Mouse (Mus musculus) retina, embryonic 14.5 days (tissue): ENCODE results near the gene Icam5.
"Not testable (repeated sequence)": the region's sequence is repeated elsewhere in the genome, so short reads cannot be mapped to it uniquely, and the experiment has no call there.

ENCODE experiments used
- DNase-seq: peaks from one replicate; pipeline ENCODE4 v3.0.0-alpha.2; 2015; ENCODE audit warnings: low spot score

Gene Icam5

DNA sequence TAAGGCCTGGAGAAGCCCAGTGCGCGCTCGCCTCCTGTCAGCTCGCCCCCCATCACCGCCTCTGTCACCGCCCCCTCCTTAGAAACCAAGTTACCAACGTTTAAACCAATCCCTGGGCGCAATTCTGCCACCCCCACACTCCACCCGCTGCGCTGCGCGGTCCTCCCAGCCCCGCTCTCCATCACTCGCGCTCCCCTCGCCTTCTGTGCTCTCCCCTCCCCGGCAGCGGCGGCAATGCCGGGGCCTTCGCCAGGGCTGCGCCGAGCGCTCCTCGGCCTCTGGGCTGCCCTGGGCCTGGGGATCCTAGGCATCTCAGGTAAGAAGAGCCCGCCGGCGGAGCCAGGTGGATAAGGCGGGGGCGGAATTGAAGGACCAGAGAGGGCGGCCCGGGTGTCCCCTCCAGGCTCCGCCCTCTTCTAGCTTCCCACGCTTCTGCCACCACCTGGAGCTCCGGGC lies at the start of gene Icam5:
Icam5 (plus strand) TSS at position 178 of the 456 bp plus-strand sequence.
- peak; percentile 29 for DNase-seq

DNA sequence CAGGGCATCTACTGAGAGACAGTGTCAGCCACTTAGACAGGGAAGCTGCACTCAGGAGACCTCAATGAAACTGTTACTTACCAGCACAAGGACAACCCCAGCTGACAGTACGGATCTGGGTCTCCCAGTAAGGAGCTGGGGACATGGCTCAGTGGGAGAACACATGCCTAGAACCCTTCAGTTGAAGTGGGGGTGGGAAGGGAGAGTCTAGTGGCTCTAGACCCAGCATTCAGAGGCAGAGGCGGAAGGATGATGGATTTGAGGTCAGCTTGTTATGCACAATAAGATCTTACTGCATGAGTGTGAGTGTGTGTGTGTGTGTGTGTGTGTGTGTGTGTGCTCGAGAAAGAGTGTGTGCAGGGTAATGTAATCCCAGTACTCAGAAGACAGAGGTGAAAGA lies 49.7 kb upstream of the Icam5 start:
- no peak for DNase-seq

DNA sequence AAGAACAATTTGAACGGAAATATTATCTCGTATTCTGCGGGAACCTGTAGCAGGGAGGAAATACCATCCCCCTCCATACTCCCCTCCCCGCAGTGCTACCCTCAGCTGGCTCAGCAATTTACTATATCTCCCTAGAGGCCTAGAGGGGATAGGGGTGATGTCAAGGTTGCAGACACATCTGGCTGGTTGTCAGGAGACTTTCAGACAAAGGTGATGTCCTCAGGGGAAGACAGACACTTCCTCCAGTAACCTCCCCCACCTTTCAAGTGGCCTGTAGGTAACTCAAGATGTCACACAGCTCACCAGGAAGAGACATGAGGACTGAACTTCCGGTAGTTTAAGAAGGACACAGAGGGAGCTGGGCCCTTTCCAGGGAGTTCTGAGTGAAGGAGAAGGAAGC lies 48.7 kb upstream of the Icam5 start:
- no peak for DNase-seq

DNA sequence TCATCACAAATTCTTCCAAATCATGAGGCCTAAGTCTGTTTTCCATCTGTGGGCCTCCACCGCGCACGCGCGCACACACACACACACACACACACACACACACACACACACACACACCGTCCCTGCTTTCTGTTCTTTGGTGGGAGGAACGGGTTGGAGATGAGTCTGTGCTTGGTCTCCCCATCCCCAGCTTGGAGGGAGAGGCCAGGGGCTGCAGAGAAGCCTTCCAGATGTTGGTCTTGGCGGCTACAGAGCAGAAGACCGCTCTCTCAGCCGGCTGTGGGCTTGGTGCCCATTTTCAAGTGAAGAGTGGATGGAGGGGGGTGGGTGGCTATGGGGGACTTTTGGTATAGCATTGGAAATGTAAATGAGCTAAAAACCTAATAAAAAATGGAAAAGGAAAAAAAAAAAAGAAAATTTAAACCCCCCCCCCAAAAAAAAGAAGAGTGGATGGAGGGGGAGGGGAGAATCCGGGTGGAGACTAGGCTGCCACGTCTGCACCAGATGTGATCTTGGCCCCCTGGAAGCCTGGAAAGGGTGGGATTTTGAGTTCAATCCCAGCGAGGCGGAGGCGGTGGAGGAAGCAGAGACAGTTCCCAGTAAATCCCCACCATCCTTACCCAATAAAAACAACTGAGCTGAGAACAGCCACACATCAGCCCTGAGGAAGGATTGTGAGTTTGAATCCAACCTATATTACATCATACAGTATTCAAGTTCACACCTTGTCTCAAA lies 44.8 kb upstream of the Icam5 start:
- no peak for DNase-seq

DNA sequence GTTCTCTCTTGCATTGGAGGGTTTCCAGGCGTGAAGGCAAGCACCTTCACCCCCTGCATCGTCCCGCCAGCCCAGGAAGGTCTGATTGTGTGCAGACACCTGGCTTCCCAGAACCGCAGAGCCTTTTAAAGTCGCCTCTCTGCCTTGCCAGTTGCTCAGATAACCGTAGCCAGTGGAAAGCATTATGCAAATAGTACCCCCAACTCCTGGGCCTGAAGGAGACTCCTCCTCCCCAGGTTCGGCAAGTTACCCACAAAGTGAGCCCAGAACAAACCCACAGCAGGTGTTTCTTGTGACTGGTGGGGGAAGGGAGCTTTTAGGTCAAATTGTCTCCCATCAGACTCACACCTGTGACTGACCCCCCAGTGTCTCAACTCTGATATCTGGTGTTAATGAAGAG lies 43.9 kb upstream of the Icam5 start:
- DNase-seq = no peak

DNA sequence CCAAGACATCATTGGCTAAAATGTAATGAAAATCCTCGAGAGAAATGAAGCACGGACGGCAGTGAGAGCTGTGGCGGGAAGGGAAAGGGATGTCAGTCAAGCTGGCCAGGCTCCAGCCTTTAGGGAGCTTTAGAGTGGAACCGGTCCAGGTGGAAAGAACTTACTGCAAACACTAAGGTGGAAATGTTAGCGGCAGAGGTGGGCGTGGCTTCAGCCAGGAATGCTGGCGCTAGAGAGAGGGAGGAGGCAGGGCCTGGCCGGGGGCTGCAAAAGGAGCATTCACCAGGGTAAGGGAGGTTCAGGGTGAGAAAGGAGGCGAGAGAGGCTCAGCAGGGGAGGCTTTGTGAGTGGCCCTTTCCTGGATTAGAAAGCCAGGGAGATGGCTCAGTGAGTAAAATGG lies 41.0 kb upstream of the Icam5 start:
- DNase-seq = peak; percentile 36

DNA sequence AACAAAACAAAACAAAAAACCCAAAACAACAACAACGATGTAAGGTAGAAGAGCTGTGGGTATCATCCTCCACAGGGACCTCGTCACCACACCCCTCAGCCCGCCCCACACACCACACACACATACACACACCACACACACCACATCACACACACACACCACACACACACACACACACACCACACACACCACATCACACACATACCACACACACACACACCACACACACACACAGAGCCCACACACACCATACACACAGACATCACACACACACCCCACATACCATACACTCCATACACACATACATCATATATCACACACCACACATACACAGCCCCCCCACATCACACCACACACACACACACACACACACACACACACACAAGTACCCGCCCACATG lies 40.3 kb upstream of the Icam5 start:
- DNase-seq = no peak

DNA sequence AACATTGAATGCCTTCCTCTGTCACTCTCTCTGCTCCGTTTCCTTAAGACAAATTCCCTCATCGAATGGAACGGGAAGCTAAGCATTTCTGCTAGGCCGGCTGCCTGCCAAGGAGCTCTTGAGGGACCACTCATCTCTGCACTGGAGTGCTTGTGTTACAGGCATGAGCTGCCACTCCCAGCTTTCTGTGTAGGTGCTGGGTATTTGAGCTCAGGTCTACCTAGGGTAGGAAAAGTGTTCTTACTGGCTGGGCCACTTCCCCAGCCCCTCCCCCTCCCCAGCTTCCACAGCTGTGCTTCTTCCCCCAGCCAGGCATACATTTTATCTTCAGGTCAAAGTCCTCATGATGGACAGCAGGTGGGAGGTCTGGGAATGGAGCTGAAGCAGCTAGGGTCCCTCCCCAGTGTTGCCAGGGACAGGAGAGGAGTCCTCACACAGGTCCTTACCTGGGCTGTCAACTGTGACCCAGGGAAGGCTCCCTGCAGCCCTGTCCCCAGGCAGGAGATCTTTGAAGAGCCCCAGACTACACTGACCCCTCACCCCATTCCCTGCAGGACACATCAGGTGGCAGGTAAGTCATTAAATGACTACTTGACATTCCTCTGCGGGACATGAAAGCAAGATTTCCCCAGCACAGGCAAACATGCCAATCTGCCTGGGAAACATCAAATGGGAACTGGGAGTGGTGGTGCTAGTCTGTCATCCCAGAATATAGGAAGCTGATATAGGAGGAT lies 38.5 kb upstream of the Icam5 start:
- no peak for DNase-seq

DNA sequence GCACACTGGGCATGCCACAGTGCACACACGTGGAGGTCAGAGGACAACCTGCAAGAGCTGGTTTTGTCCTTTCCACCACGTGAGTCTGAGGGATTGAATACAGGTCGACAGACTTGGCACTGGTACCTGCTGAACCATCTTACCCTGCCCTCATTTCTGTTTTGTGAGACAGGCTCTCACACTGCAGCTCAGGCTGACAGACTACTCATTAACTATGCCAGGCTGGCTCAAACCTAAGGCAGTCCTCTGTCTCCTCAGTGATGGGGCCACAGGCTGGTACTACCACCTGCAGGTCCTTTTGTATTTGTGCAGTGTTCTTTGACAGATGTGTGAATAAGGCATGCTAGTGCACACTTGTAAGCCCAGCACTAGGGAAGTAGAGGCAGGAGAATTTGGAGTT lies 36.8 kb upstream of the Icam5 start:
- DNase-seq = no peak

DNA sequence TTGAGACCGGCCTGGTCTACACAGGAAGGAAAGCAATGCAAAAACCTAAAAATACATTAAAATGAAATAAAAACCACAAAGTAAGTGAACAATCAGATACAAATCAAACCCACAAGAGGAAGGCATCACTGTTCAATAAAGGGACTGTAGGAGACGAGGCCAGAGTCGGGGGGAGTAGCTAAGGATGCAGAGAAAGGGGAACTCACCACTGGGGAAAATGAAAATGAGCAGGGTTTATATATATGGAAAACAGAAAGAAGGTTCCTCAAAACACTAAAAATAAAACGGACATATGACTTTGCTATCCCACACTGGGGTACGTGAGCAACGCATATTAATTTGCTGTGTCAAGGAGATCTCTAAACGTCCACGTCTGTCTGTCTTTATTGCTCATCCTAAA lies 34.8 kb upstream of the Icam5 start:
- DNase-seq = no peak

DNA sequence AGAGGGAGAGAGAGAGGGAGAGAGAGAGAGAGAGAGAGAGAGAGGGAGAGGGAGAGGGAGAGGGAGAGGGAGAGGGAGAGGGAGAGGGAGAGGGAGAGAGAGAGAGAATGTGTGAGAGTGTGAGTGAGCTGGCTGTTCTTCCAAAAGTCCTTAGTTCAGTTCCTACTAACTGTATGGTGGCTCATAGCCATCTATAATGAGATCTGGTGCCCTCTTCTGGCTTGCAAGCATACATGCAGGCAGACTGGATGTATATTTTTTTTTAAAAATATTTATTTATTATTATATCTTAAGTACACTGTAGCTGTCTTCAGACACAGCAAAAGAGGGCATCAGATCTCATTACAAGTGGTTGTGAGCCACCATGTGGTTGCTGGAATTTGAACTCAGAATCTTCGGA lies 33.5 kb upstream of the Icam5 start:
- DNase-seq = peak; percentile 50

DNA sequence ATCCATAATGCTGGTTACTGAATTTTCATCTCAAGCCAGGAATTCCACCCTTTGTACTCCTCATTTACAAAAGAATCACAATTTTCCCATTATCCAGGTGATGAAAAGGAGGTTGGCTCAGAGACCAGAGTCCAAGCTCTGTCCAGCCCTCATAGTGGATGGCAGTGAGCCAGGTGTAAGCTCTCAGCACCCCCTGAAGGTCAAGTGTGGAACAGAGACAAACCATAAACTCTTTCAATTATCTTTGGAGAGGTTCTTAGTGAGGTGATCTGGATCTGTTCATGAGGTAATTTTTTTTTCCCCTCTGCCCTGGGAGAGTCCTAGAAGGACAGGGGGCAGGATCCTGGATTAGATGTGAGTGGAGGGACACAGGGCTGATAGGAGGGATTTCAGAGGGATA lies 31.1 kb upstream of the Icam5 start:
- DNase-seq = peak; percentile 37

DNA sequence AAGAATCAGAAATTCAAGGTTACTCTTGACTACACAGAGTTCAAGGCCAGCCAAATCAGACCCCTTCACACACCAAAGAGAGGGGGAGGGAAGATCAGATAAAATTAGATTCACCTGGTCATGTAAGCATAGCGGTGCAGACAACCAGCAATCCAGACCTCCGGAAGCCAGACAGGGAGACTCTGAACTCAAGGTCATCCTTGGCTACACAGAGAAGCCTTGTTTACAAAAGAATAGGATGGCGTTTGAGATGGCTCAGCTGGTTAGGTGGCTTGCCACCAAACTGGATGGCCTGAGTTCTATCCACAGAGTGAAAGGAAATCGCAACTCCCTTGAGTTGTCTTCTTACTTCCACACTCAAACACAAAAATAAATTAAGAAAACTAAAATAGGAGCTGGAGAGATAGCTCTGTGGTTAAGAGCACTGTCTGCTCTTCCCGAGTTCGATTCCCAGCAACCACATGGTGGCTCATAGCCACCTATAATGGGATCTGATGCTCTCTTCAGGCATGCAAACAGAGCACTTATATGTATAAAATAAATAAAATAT lies 30.1 kb upstream of the Icam5 start:
- DNase-seq = no peak

DNA sequence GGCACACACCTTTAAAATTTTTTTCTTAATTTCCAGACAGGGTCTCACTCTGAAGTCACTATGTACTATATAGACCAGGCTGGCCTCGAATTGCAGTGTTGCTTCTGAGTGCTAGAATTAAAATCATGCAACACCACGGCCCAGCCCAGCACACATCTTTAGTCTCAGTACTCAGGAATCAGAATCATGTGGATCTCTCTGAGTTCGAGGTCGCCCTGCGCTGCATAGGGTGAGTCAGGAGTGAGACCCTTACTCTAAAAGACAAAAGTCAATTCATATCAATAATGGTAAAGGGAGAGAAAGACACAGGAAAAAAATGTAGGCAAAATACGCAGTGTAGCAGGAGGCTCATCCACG lies 29.6 kb upstream of the Icam5 start:
- DNase-seq = no peak

DNA sequence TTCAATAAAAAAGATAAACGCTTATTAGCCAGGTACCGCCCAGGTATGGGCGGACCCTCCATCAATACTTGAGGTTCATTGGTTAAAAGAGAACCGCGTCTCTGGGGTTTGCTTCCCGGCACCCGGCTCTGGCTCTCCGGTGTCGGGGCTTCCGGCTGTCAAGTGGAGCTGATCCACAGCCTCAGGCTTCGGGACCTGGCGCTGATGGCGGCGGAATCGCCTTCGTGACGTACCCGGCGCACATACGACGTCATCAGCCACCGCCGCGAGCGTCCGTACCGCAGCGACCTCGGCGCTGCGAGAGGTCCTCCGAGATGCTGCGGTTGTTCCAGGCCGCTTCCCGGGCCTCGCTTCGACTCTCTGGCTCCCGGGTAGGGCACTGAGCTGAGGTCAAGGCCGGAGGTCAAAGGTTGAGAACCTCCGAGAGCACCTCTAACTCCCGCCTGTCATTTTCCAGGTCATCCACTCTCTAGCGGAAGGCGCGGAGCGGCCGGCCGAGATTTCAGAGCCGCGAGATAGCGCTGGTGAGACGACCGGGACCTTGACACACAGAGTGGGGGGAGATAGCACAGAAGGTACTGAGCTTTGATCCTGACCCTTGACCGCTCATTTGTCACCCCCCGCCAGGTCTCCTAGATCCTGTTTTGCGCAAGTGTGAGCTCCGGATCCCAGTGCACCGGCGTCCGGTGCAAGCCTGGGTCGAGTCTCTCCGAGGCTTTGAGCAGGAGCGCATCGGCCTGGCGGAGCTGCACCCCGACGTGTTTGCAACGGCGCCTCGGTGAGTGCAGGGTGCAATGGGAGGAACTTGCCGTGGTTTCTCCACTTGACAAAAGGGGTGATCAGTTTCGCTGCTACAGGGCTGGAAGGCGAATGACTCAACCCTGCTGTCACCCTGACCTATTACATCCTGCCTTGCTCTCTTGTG lies 29.0 kb upstream of the Icam5 start, which contains the start of gene Mrpl4:
Mrpl4 (plus strand) TSS at position 112 of the 925 bp plus-strand sequence.
- peak; percentile 87 for DNase-seq

DNA sequence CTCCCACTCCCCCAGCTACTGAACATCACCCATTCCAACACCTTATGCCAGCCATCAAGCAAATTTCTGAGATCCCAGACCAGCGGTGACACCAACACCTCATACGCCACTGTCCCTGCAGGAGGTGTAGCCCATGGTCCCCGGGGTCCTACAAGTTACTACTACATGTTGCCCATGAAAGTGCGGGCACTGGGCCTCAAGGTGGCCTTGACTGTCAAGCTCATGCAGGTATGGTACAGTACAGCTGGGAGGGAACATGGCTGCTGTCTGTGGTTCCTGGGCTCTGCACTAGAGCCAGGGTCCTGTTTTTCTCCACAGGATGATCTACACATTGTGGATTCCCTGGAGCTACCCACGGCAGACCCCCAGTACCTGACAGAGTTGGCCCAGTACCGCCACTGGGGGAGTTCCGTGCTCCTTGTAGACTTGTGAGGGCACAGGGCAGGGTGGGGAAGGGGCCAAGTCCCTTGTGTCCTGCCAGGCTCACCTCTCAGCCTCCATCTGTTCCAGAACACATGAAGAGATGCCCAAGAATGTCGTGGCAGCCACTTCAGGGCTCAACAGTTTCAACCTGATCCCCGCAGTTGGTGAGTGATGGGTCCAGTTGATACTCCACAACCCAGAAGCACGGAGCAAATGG lies 24.4 kb upstream of the Icam5 start:
- DNase-seq = no peak

DNA sequence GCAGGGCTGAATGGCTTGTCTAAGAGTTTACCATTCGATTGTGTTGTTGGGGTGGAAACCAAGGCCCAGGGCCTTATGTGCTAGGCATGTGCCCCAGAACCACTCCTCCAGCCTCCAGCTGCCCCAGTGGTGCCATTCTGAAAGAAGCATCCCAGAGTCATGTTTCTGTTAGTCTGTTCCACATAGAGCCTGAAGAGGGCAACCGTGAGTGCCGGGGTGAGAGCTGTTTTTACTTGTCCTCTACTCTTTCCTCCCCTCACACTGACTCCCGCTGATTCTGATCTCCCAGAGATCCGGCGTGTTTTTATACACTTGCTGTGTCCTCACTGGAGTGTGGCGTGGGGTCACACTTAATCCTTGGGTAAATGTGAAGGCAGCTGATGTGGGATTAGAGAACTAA lies 23.9 kb upstream of the Icam5 start:
- DNase-seq = no peak

DNA sequence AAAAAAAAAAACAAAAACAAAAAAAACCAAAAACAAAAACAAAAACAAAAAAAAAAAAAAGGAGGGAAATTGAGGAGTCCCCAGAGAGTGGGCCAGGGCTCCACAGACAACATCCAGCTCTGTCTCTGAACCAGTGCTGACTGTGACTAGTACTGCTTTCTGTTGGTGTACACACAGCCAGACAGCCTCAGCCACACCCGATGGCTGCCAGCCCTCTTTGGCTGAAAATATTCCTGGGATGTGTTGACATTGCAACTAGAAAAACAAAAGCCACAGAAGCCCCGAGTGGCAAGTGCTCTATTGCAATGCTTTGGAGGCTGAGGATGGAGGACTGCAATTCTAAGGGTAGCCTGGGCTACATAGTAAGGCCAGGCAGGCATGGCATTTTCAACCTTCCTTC lies 21.5 kb upstream of the Icam5 start:
- no peak for DNase-seq

DNA sequence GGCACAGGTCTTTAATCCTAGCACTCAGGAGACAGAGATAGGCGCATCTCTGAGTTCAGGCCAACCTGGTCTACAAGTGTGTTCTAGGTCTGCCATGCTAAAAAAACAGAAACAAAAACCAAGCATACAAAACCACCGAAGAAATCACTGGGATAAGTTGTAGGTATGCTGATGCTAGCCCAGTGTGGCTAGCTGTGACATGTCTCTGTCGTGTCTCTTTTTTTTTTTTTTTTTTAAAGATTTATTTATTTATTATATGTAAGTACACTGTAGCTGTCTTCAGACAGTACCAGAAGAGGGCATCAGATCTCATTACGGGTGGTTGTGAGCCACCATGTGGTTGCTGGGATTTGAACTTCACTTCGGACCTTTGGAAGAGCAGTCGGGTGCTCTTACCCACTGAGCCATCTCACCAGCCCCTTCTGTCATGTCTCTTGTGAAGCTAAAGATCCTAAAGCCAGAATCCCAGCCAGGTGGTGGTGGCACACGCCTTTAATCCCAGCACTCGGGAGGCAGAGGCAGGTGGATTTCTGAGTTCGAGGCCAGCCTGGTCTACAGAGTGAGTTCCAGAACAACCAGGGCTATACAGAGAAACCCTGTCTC lies 20.8 kb upstream of the Icam5 start:
- not testable (repeated sequence) for DNase-seq

DNA sequence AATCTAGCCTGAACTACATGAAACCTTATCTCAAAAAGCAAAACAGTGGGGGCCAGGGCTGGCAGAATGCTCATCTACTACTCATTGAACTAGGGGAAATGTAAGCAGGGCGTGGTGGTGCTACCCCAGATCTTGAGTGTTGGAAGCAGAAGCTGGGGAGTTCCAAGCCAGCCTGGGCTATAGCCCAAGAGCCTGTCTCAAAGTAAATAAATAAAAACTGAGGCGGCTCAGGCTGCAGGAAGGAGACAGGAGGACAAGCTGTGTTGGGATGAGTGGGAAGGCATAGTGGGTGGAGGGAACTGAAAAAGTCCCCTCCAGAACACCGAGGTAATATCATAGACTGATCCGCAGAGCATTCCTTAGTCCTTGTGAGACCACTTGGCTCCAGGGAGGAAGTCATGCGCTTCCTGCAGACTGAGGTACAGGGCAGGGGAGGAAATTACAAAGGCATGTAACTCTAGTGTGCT lies 20.0 kb upstream of the Icam5 start:
- DNase-seq = no peak

DNA sequence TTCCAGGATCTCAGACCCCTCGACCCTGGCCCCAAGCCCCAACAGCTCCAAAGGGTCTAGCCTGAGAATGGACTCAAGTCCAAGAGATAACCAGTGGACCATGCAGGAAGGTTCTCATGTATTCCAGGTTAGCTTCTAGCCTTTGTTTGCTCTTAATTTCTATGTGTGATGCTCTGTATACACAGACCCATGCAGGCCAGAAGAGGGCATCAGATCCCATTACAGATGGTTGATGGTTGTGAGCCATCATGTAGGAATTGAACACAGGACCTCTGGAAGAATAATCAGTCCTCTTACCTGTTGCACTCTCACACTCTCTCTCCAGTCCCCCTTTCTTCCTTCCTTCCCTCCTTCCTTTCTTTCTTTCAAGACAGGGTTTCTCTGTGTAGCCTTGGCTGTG lies 19.5 kb upstream of the Icam5 start:
- no peak for DNase-seq
